Mouse (Mus musculus) heart, postnatal 0 days (tissue): ENCODE data around the gene Mtmr3.

Experiments used
- CTCF ChIP-seq: IDR thresholded peaks from 2 replicates; pipeline ENCODE4 v1.5.1; 2016; ENCODE audit warnings: antibody characterized with exemption, control low read depth, low read depth
- EP300 ChIP-seq: IDR thresholded peaks from 2 replicates; pipeline ENCODE4 v1.6.1; 2016; ENCODE audit warnings: antibody characterized with exemption, low read depth

- TF ChIP-seq CTCF (no peak), EP300 (no peak)
Measured at GRCm38 (mm10) chr11:4578682-4579081, 16.0 kb downstream of the Mtmr3 start.
